In genomic region chr11:60105593-60106542, GRCm38 (mm10) we compare ENCODE assay signal across 8 mouse cellular contexts. TPM values are rescaled to one million over a fixed set of nuclear protein-coding genes. Genes with fewer than 3 reads are reported as not detected.
DNase-seq lines count a peak whose midpoint lies in the region; ATAC-seq and TF ChIP-seq lines count a peak whose summit lies in the region.

No protein-coding gene starts in this region.

- peak overlapping the region; percentile 100 for H3K9ac ChIP-seq in hindbrain, embryonic 16.5 days (ENCODE audit: low read depth, low read length)

- H3K27me3 ChIP-seq in hindbrain, embryonic 16.5 days (replicated peaks; ENCODE audit: control insufficient read depth, insufficient read depth, low read length) = no peaks in the 10 kb centered on the region

- peaks cover 35% of the 10 kb centered on the region for H3K4me1 ChIP-seq in hindbrain, embryonic 16.5 days (ENCODE audit: control insufficient read depth, insufficient read depth, low read depth, low read length)

- H3K36me3 ChIP-seq in hindbrain, embryonic 16.5 days (ENCODE audit: control insufficient read depth, insufficient read depth, low read length) = no peaks in the 10 kb centered on the region

- peak overlapping the region; percentile 95 for H3K27ac ChIP-seq in gastrocnemius, adult 2 months
- H3K27ac ChIP-seq in hindbrain, embryonic 16.5 days (ENCODE audit: low read depth, low read length) = peak overlapping the region; percentile 98

- H3K4me3 ChIP-seq in gastrocnemius, adult 2 months = peak overlapping the region; percentile 97
- peak overlapping the region; percentile 98 for H3K4me3 ChIP-seq in hindbrain, embryonic 16.5 days (ENCODE audit: low read length)

- peak; percentile 55 for ATAC-seq in hindbrain, embryonic 16.5 days
- peak; percentile 53 for ATAC-seq in megakaryocyte, adult 5-6 weeks (ENCODE audit: poor library complexity, severe bottlenecking)

- intact Hi-C loops in gastrocnemius, adult 2 months (cut with DNase I) = loop anchor here (2.0 to 5.0 kb wide), 4 partner anchors 36 to 311 kb away; partner anchors contain the start of genes Atpaf2 and Gid4
- intact Hi-C loops in left cerebral cortex, postnatal 10 days (cut with DNase I) = loop anchor here (5.0 to 10.0 kb wide), 2 partner anchors 71 to 309 kb away; partner anchors contain the start of genes Atpaf2 and Gid4

- H3K4me2 ChIP-seq in hindbrain, embryonic 16.5 days (ENCODE audit: low read length) = peak overlapping the region; percentile 91

- no peaks in the 10 kb centered on the region for H3K9me3 ChIP-seq in hindbrain, embryonic 16.5 days (ENCODE audit: control insufficient read depth, low read length)

- WGBS in hindbrain, embryonic 16.5 days = under 1% methylated on average over 63 of the region's 88 CpGs

- no peak for TF ChIP-seq CTCF in gastrocnemius, adult 2 months (IDR thresholded peaks at IDR 0.05)

- DNase-seq in T-cell, adult 2 months (ENCODE audit: low spot score) = peak; percentile 52
- DNase-seq in cerebellum, postnatal 14 days = peak; percentile 75 to 76
- DNase-seq in gastrocnemius, adult 2 months = peak; percentile 82
- DNase-seq in left cerebral cortex, postnatal 10 days (ENCODE audit: extremely low spot score in 1 of 2, low spot score in 2 of 2) = peak; percentile 46 to 79
- peak; percentile 41 for DNase-seq in retina, postnatal 7 days (ENCODE audit: low read depth, low spot score)
- DNase-seq in thymus, postnatal 4 days = peak; percentile 80

RNA-seq across cellular contexts. Expression of gene Rai1, which starts 1.1 kb away (rescaled TPM):
- 10 to 100 TPM; 23.8 to 27.3 TPM for total RNA-seq in gastrocnemius, adult 2 months (2021)
- 24.3 and 28.0 TPM in 2 replicates for polyA plus RNA-seq in hindbrain, embryonic 16.5 days (2015; fragmentation: Nextera tagmentation; extraction: Ambion mirVana)
- 10 to 100 TPM; 61.9 to 68.5 TPM for total RNA-seq in left cerebral cortex, postnatal 10 days (2021)
- 13.9 and 14.2 TPM in 2 replicates for total RNA-seq in megakaryocyte, adult 5-6 weeks (2015)
- 7.8 TPM in 2 replicates for total RNA-seq in megakaryocyte, adult 5-6 weeks (2017)

RNA-seq across cellular contexts. Expression of gene Pemt, which starts 59.6 kb away (rescaled TPM):
- total RNA-seq in gastrocnemius, adult 2 months (2021) = 1 to 10 TPM; 3.4 to 3.5 TPM
- polyA plus RNA-seq in hindbrain, embryonic 16.5 days (2015; fragmentation: Nextera tagmentation; extraction: Ambion mirVana) = 8.3 and 9.1 TPM in 2 replicates
- total RNA-seq in left cerebral cortex, postnatal 10 days (2021) = 1 to 10 TPM; 6.7 to 8.0 TPM
- total RNA-seq in megakaryocyte, adult 5-6 weeks (2015) = 0.98 and 3.2 TPM in 2 replicates
- total RNA-seq in megakaryocyte, adult 5-6 weeks (2017) = 0.92 and 2.2 TPM in 2 replicates

Comparison
In these comparisons a context has a peak if more than half of its experiments do, and no peak if none do; other contexts are left out.
1. Peak in every context shown above with its lines: DNase-seq, ATAC-seq, H3K4me3 ChIP-seq and H3K27ac ChIP-seq.